Mouse (Mus musculus): Measurements from ENCODE around the gene Klrb1f. TPM values are rescaled to one million over a fixed set of nuclear protein-coding genes. Genes with fewer than 3 reads are reported as not detected.

Gene Klrb1f
- total RNA-seq, 2 experiments from 2014 or later: not detected

- no peak for DNase-seq (ENCODE audit: low spot score in 2 of 2)
- intact Hi-C loops (cut with DNase I): no loop called here
These were observed 57.3 kb downstream of the Klrb1f start for GRCm38 (mm10) chr6:129102858-129103555.

Other genes starting within 250 kb of the Klrb1f start
- gene Gm44511, start 219.6 kb upstream of the Klrb1f start, total RNA-seq (2021): not detected
- gene Klrb1b, start 219.6 kb upstream of the Klrb1f start, total RNA-seq (2021): not detected
- gene Clec2i, start 158.3 kb upstream of the Klrb1f start, total RNA-seq (2021): not detected
- gene BC035044, start 154.8 kb upstream of the Klrb1f start, total RNA-seq (2021): 1 to 10 TPM in 1 of 2 experiments, under 1 TPM in 1; 0.96 to 1.4 TPM
- gene Clec2g, start 111.5 kb upstream of the Klrb1f start, total RNA-seq (2021): not detected
- gene Clec2e, start 55.0 kb downstream of the Klrb1f start, total RNA-seq (2021): not detected
- gene Clec2d, start 134.7 kb downstream of the Klrb1f start, total RNA-seq (2021): 1 to 10 TPM; 6.4 to 7.2 TPM
- gene Cd69, start 229.5 kb downstream of the Klrb1f start, total RNA-seq (2021): not detected

Data from left cerebral cortex, postnatal 25 days (tissue).